Mouse (Mus musculus): Measurements from ENCODE around the gene Slc30a10.

Slc30a10 gene

DNA sequence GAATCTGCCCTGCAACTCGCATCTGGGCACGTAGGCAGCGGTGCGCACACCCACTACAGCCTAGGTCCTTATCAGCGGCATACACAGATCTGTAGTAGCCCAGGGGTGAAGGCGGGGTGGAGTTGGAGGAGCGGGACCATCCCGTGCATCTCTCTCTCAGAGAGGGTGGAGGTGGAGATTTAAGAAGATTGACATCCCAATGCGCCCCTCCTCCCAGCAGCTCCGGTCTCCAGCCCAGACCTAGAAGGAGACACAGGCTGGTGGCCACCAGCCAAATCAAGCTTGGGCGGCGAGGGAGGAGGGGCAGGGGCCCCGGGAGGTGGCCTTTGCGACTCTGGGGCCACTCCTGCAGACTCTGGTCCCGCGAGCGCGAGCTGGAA is at the start of gene Slc30a10:
TSS of gene Slc30a10 (plus strand) at position 274 of the 380 bp plus-strand sequence.
- peak; percentile 55 for DNase-seq

- DNase-seq = no peak
These were observed 48.7 kb upstream of the Slc30a10 start for GRCm38 (mm10) chr1:185405921-185406320.

GRCm38 (mm10) chr1:185409831-185410230 is 44.8 kb upstream of the Slc30a10 start:
- no peak for DNase-seq

- no peak for DNase-seq
These were observed 36.6 kb upstream of the Slc30a10 start for GRCm38 (mm10) chr1:185418011-185418410.

DNA sequence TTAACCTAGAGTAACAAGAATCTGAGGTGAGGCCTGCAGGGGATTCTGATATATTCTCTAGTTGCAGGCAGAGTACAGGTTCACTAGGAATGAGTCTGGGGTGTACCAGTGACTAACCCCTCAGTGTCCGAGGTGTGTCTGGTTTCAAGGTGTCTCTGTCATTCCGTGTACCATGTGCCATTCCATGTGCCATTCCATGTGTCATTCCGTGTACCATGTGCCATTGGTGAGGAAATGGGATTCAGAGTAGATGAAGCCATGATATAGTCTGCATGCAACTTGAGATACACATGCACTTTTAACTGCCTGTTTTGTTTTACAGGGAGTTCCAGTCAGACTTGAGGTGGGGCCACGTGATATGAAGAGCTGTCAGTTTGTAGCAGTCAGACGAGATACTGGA is 34.8 kb upstream of the Slc30a10 start:
- DNase-seq = no peak

DNA sequence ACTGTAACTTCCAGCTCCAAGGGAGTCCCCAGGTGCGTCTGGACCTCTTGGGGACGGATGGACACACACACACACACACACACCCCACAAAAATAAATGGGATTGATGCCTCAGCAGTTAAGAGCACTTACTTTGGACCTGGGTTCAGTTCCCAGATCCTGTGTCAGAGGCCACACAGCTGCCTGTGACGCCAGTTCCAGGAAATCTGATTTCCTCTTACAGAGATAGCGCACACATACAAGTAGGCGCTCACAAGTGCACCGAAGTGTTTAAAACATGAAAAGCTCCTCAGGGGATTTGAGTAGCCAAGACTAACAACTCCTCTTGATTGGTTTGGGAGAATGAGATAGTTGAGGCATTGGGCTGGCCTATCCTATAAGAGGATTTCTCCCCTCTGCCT is 33.9 kb upstream of the Slc30a10 start:
- no peak for DNase-seq

DNA sequence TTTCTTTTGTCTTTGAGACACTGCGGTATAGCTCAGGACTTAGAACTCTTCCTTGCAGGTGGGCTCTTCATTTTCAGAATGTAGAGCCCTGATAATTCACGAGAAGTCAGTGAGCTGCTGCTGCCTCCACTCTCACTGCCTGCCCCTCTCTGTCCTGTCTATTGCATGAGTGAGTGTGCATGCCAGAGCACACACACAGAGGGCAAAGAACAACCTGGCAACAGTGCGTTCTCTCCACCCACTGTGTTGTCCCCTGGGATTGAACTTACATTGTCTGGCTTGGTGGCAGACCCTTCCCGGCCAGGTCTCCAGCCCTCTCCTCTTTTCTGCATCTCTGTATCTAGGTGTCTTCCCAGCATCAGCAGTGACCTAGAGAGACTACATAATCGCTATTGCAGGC is 28.1 kb upstream of the Slc30a10 start:
- no peak for DNase-seq

DNA sequence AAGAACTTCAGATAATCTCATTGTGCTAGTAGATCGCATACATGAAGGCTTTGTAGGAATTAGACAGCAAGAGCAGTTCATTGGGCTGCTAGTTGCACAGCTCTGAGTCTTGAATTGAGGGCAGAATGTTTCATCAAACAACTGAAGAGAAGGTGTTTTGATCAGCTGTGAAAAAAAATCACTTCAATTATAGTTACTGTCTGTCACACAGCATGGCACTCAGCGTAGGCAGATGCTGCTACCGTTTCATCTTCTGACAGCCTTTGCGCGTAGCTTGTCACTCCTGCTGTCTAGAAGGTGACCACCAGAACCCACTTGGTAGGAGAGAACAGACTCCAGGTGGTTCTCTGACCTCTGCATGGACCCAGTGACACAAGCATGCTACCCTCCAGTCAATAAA is 24.2 kb upstream of the Slc30a10 start:
- no peak for DNase-seq

GRCm38 (mm10) chr1:185431245-185431997 is 23.2 kb upstream of the Slc30a10 start:
- no peak for DNase-seq

GRCm38 (mm10) chr1:185431998-185432317 is 22.7 kb upstream of the Slc30a10 start:
- no peak for DNase-seq

DNA sequence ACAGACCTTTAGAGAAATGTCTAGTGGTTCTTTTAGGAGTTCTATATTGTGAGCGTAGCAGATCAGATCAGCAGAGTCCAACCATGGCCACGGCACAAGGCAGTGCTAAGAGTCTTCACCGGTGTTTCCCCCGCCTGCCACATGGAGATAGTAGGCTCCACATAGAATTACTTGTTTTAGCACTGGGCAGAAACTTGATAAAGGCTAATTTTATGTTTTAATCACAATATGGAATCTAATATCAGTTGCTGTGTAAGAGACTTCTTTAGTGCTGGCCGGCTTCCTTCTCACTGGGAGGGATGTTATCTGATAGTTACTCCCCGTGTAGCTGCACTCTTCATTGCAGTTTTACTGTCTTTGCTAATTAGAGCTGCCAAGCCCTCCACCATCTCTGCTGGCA is 21.5 kb upstream of the Slc30a10 start:
- no peak for DNase-seq

DNA sequence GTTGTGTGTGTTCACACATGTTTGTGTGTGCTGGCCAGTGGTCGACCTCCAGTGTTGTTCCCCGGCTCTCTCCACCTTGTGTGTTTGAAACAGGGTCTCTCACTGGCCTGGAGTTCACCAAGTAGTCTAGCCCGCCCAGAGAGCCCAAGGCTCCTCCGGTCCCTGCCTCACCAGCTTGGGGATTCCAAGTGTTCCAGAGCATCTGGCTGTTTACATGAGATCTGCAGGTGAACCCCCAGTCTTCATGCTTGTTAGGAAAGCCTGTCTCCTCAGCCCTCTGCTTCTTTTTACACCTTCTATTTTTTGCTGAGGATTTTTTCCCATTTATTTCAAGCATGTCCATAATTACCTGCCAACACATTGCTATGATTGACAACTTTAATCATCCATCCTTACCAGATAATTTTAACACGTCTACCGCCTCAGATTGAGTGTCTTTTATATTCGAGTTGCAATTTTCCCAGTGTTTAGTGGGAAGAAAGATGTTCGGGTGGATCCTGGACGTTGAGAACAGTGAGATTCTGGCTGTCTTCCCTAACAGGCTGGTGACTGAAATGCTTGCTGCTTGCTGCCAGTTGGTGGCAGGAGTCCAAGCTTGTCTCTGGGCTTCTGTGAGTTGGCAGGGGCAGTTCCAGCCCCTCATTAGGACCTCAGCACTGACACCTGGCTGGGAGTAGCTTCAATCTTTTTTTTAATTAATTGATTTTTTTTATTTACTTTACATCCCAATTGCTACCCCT is 15.6 kb upstream of the Slc30a10 start:
- peak; percentile 73 for DNase-seq

DNA sequence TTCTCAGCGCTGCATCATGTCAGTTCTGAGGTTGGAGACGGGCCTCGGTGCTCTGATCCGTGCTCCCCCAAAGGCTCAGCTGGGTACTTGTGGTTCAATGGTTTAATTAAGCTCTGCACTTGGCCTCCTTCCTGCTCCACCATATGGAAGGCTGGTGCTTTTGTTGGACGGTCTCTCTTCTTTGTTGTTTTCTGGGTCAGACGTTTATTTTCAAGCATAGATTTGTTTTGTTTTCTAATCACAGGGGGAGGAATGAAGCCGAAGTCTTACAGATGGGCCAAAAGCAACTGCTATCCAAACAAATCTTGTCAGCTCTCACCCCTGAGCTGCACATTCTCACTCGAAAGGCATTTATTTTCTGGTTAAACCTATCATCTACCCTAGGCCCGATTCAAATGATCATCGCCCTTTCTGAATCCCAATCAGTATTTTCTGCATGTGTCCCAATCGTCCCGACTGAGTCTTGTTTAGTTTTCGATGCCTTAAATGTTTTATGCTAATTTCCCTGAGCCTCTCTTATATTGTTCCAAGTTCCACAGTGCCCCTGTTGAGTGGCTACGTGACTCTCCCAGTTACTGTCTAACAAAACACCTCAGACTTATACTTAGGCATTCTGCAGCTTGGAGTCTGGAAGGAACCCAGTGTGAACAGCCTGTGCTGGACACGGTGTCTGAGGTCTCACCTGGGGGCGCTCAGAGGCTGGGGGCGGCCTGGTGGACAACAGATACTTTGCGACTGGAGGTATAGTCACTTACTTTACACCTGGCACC is 12.8 kb upstream of the Slc30a10 start:
- DNase-seq = no peak

DNA sequence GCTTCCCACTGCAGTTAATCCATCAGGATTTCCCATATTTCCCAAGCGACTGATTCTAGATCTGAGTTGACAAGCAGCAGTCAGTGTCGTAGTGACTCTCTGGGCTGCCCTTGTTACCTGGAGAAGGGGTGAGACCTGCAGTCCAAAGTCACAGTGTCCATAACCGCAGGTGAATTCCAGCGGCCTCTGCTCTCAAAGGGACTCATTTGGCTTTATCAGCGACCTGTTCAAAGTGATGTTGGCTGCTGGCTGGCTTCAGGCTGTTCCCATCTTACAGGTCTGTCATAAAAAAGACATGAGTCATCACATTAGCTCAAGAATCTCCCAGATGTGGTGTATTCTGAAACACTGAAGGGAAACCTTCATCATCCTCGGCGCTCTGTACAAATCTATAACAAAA is 5.7 kb upstream of the Slc30a10 start:
- no peak for DNase-seq

DNA sequence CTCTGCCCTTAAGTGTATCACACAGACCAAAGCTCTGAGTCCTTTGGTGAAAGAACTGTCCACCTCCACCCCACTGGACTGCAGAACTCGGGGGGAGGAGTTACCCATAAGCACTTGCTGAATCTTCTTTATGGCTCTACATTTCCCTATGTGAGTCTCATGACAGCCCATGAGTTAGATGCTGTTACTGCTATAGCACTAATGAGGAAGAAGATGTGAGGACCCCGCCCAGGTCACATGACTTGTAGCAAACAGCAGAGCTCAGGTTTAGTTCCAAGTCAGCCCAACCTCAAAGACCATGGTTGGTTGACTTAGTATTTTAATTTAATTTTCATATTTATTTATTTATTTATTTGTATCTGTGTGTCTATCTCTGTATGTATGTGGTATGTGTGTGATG is 4.9 kb upstream of the Slc30a10 start:
- DNase-seq = no peak

DNA sequence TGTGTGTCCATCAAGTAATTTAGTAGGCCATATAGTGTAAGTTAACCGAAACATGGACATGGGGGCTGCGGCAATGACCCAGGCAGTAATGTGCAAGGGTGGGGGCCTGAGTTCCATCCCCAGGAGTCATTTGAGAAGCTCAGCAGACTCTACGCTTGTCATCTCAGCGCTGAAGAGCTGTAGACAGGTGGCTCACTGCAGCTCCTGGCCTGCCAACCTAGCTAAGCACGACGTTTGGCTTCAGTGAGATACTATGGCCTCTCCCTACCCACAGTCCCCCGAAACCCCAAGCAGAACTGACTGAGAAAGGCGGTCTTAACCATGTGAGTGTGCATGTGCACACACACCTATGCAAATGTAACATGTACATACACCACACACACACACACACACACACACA is 3.6 kb upstream of the Slc30a10 start:
- DNase-seq = no peak

- no peak for DNase-seq
These were observed 3.2 kb upstream of the Slc30a10 start for GRCm38 (mm10) chr1:185451495-185451894.

DNA sequence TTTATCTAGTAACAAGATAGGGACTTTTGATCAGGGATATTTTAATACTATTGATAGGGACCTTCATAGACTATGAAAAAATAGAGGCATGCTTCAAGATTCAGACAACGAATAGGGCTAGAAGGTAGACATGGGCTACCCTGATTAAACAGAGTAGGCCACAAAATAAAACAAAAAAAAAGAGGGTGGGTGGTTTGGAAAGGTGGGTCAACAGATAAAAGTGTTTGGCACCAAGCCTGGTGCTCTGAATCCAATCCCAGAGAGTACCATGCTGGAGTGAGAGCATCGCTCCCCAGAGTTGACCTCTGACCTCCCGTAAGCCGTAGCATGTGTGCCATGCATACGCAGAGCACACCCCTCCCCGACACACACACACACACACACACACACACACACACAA is 2.2 kb upstream of the Slc30a10 start:
- no peak for DNase-seq

DNA sequence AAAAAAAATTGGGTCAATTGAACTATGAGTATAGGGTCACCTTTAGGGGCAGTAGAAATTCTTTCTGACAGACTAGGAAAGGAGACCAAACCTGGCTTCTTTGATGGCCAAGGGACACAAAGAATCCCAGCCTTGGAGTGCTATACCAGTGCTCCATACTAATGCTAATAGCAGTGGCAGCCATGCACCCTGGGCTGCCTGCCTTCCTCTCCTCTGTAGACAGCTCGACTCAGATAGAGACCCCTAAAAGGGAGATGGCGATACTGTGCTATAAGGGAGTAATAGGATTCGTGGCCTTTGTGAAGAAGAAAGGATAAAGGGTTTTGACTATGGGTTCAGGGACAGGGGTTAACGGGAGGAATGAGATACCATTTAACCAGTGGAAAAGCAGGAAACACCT is 504 bp upstream of the Slc30a10 start:
- no peak for DNase-seq

DNA sequence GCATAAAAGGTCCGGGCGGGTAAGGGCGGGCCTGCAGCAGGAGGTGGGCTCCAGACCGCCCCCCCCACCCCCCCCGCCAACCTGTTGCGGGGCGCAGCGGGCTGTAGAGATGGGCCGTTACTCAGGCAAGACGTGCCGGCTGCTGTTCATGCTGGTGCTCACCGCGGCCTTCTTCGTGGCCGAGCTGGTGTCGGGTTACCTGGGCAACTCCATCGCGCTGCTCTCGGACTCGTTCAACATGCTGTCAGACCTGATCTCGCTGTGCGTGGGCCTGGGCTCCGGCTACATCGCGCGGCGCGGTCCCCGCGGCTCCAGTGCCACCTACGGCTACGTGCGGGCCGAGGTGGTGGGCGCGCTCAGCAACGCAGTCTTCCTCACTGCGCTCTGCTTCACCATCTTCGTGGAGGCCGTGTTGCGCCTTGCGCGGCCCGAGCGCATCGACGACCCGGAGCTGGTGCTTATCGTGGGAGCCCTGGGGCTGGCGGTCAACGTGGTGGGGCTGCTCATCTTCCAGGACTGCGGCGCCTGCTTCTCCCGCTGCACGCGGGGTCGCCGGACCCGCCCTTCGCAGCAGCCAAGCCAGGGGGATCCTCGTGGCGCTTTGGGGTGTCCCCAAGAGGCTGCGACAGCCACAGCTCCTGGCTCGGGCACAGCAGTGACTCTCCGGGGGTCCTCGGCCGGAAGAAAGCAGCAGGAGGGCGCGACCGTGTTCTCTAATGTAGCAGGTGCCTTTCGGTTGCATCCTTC is 480 bp downstream of the Slc30a10 start:
- peak; percentile 59 for DNase-seq

DNA sequence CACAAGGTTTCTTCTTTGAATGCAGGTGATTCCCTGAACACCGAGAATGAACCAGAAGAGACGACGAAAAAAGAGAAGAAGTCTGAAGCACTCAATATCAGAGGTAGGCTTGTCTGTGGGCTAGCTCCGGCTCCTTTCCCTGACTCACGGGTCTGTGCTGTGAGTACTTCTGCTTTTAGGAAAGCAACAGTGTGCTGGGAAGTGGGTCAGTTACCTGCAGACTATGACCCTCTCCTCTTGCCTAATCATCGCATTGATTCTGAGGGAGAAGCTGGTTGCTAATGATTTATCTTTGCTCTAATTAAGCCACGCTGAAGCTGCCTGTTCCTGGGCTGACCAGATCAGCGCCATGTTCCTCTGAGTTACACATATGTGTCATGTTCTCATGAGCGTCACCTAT is 1.7 kb downstream of the Slc30a10 start:
- no peak for DNase-seq

DNA sequence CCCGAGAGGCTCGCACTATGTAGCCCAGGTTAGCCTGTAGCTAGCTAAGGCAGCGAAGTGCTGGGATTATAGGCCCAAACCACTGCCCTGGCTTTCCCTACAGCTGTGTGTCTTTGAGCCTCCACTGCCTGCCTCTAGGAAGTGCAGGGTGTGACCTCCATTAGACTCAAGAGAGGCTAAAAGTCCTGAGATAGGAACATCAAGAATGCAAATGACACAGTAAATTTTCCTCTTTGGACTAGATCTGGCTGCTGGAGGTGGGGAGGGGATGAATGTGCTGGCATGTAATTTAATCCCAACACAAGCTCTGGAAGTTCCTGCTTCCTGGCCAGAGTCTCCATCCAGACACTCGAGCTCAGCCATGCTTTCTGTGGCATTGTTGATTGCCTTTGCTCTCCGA is 5.4 kb downstream of the Slc30a10 start:
- no peak for DNase-seq

DNA sequence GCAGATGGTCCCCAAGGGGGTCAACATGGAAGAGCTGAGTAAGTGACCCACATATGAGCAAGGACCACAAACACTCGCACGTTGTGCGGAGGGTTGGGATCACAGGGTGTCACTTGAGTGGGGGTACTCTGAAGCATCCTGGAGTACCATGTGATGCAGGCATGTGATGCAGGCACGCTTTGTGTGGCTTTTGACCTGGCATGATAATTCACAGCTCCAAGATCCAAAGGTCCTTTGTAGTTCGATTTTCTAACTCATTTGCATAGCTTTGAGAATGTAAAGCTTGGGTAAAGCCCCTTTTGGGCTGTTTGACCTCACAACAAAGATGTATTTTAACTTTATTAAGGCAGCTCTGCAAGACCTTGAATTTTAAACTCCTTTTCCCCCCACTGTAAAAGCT is 8.2 kb downstream of the Slc30a10 start:
- DNase-seq = no peak
